Mouse (Mus musculus): ENCODE measurements around the gene Wwp2. TPM values are rescaled to one million over a fixed set of nuclear protein-coding genes. Genes with fewer than 3 reads are reported as not detected.

Gene Wwp2
- 20.5 and 21.8 TPM in 2 replicates for total RNA-seq (2012; rRNA removed)
- polyA plus RNA-seq (2012; ENCODE audit: insufficient read depth in 1 of 2, insufficient read length in 2 of 2, low read depth in 1 of 2, low replicate concordance in 2 of 2, missing spikeins in 1 of 2) = 10 to 100 TPM in 1 of 2 experiments, not detected in 1; 31.5 TPM

GRCm38 (mm10) chr8:107435962-107436831 lies at the start of gene Wwp2:
Gene Wwp2 (plus strand): TSS chr8:107436365.
- Histone ChIP-seq H3K27ac (ENCODE audit: control insufficient read depth, low read depth, low read length) (peak within 1 kb of the TSS; percentile 90), H3K4me1 (ENCODE audit: control insufficient read depth in 1 of 2, insufficient read depth in 2 of 2, low read length in 2 of 2) (peaks cover 3 to 14% of the 10 kb centered on the region in 2 experiments), H3K36me3 (ENCODE audit: control insufficient read depth in 1 of 2, insufficient read depth in 2 of 2, low read length in 2 of 2) (peaks cover 0 to 11% of the 10 kb centered on the region in 2 experiments; a peak in 2 of 4 replicates), H3K9ac (ENCODE audit: control insufficient read depth, low read depth, low read length, poor library complexity, severe bottlenecking) (peak within 1 kb of the TSS; percentile 97), H3K27me3 (ENCODE audit: control insufficient read depth in 1 of 2, insufficient read depth in 2 of 2, low read length in 2 of 2) (no peaks in the 10 kb centered on the region), H3K9me3 (replicated peaks; ENCODE audit: insufficient read depth, low read length) (no peaks in the 10 kb centered on the region), H3K4me3 (ENCODE audit: control insufficient read depth in 1 of 2, insufficient read depth in 1 of 2, low read depth in 2 of 2, low read length in 2 of 2) (peak within 1 kb of the TSS; percentile 91), H3K79me2 (ENCODE audit: control insufficient read depth, insufficient read depth, low read length, poor library complexity) (peaks cover 6% of the 10 kb centered on the region; the same call in 1 of the 2 replicates)
- peak; percentile 85 for DNase-seq (ENCODE audit: low read depth, low spot score)
- no peak for TF ChIP-seq EP300 (IDR thresholded peaks at IDR 0.05; ENCODE audit: low read depth in 1 of 2, low read length in 2 of 2)
- peak; percentile 51 to 85 for TF ChIP-seq POLR2A (IDR thresholded peaks at IDR 0.05; ENCODE audit: control insufficient read depth in 1 of 2, insufficient read depth in 1 of 2, low read depth in 1 of 2, low read length in 2 of 2, poor library complexity in 1 of 2)
- TF ChIP-seq MXI1 (IDR thresholded peaks at IDR 0.05; ENCODE audit: low read depth, low read length) = peak; percentile 40; the same call in 1 of the 2 replicates
- TF ChIP-seq TCF12 (IDR thresholded peaks at IDR 0.05; ENCODE audit: low read depth, low read length) = 0 out of 2 replicates have a peak, but pooled peaks have one; percentile 47
- TF ChIP-seq SIN3A (IDR thresholded peaks at IDR 0.05; ENCODE audit: low read length) = peak; percentile 65
- no peak; the same call in 1 of the 2 replicates for TF ChIP-seq ZMIZ1 (IDR thresholded peaks at IDR 0.05; ENCODE audit: low read depth, low read length)
- TF ChIP-seq BHLHE40 (IDR thresholded peaks at IDR 0.05; ENCODE audit: borderline replicate concordance, low read depth, low read length) = peak; percentile 78; the same call in 1 of the 2 replicates
- peak; percentile 81 for TF ChIP-seq HCFC1 (IDR thresholded peaks at IDR 0.05; ENCODE audit: low read depth, low read length)
- TF ChIP-seq MEF2A (IDR thresholded peaks at IDR 0.05; ENCODE audit: extremely low read depth, insufficient replicate concordance, low read depth, low read length, poor library complexity, severe bottlenecking) = no peak
- no peak for TF ChIP-seq GATA1 (IDR thresholded peaks at IDR 0.05; ENCODE audit: low read depth, low read length)
- TF ChIP-seq ELF1 (IDR thresholded peaks at IDR 0.05; ENCODE audit: low read depth, low read length) = peak; percentile 99
- TF ChIP-seq MAX (IDR thresholded peaks at IDR 0.05; ENCODE audit: low read length) = peak; percentile 80
- TF ChIP-seq MYB (IDR thresholded peaks at IDR 0.05; ENCODE audit: low read depth, low read length) = no peak
- peak; percentile 63 for TF ChIP-seq NRF1 (IDR thresholded peaks at IDR 0.05; ENCODE audit: insufficient read depth, low read depth, low read length, poor library complexity, severe bottlenecking)
- peak; percentile 69; the same call in 1 of the 2 replicates for TF ChIP-seq E2F4 (IDR thresholded peaks at IDR 0.05; ENCODE audit: borderline replicate concordance, low read depth, low read length)
- TF ChIP-seq USF2 (IDR thresholded peaks at IDR 0.05; ENCODE audit: borderline replicate concordance in 1 of 2, insufficient read depth in 1 of 2, low read depth in 1 of 2, low read length in 2 of 2) = peak; percentile 82 to 98
- no peak for TF ChIP-seq TAL1 (IDR thresholded peaks at IDR 0.05; ENCODE audit: low read length)
- TF ChIP-seq NELFE (IDR thresholded peaks at IDR 0.05; ENCODE audit: low read depth, low read length) = peak; percentile 51
- TF ChIP-seq USF1 (IDR thresholded peaks at IDR 0.05; ENCODE audit: low read depth, low read length) = peak; percentile 99
- TF ChIP-seq MAZ (IDR thresholded peaks at IDR 0.05; ENCODE audit: low read depth, low read length) = peak; percentile 12; the same call in 1 of the 2 replicates
- 0 out of 2 replicates have a peak, but pooled peaks have one; percentile 16 for TF ChIP-seq CHD1 (IDR thresholded peaks at IDR 0.05; ENCODE audit: low read depth, low read length)
- peak; percentile 22; the same call in 1 of the 2 replicates for TF ChIP-seq TBP (IDR thresholded peaks at IDR 0.05; ENCODE audit: low read depth, low read length)
- 0 out of 2 replicates have a peak, but pooled peaks have one; percentile 39 for TF ChIP-seq POLR2AphosphoS2 (IDR thresholded peaks at IDR 0.05; ENCODE audit: low read length)
- TF ChIP-seq MAFK (IDR thresholded peaks at IDR 0.05; ENCODE audit: borderline replicate concordance, low read depth, low read length) = no peak
- no peak for TF ChIP-seq CTCF (IDR thresholded peaks at IDR 0.05 in 2 of 3, conservative IDR thresholded peaks at IDR 0.05 in 1 of 3; ENCODE audit: control insufficient read depth in 1 of 3, insufficient read depth in 1 of 3, low read depth in 2 of 3, low read length in 3 of 3, poor library complexity in 1 of 3, severe bottlenecking in 1 of 3)

Measured in MEL (cell line).